Mouse (Mus musculus) kidney, adult 2 months (tissue): Measurements from ENCODE around the gene Ntm. TPM values are rescaled to one million over a fixed set of nuclear protein-coding genes. Genes with fewer than 3 reads are reported as not detected.

Source experiments
- DNase-seq: peaks from one replicate; pipeline ENCODE4 v3.0.0; 2021
- H3K27ac ChIP-seq: fragments of 200-500 bp; 2 replicates; pipeline ENCODE4 v1.5.1; 2012; ENCODE audit warnings: low read depth, low read length, control low read depth, inconsistent platforms; ENCODE audit not compliant: insufficient read depth
- H3K27me3 ChIP-seq: fragments of 200-500 bp; replicated peaks from 2 replicates; pipeline ENCODE4 v1.6.1; 2012; ENCODE audit warnings: mild to moderate bottlenecking, moderate library complexity, low read length, inconsistent platforms; ENCODE audit not compliant: control insufficient read depth, insufficient read depth
- H3K36me3 ChIP-seq: fragments of 200-500 bp; 2 replicates; pipeline ENCODE4 v1.6.1; 2012; ENCODE audit warnings: mild to moderate bottlenecking, moderate library complexity, low read length, inconsistent platforms; ENCODE audit not compliant: control insufficient read depth, insufficient read depth
- H3K4me1 ChIP-seq: fragments of 200-500 bp; 2 replicates; pipeline ENCODE4 v1.6.1; 2011; ENCODE audit warnings: low read length; ENCODE audit not compliant: control insufficient read depth, insufficient read depth
- H3K4me3 ChIP-seq: fragments of 200-500 bp; 2 replicates; pipeline ENCODE4 v1.5.1; 2011; ENCODE audit warnings: mild to moderate bottlenecking, low read depth, low read length, control low read depth; ENCODE audit not compliant: insufficient read depth
- CTCF ChIP-seq: fragments of 200-500 bp; conservative IDR thresholded peaks from 2 replicates; pipeline ENCODE4 v1.5.1; 2011; ENCODE audit warnings: low read depth, mild to moderate bottlenecking, control low read depth, low read length, moderate library complexity, mixed read lengths; ENCODE audit not compliant: insufficient read depth, insufficient read length
- POLR2A ChIP-seq: fragments of 200-500 bp; IDR thresholded peaks from one replicate; pipeline ENCODE4 v1.6.1; 2011; ENCODE audit warnings: low read depth, low read length, control low read depth
- WGBS: fragments of 180-500 bp; shearing (Covaris S2); methylation state at CpG from one replicate; pipeline ENCODE4 v1.1.7; 2018; 5-methylcytosine and 5-hydroxymethylcytosine counted together
- polyA plus RNA-seq: library from polyadenylated mRNA; depleted of rRNA; stranded (reverse); fragments of >200 nt; gene quantifications from 2 replicates; pipeline ENCODE4 v1.2.3, GENCODE M21; 2012

Ntm gene
- polyA plus RNA-seq, 1 experiment, result 0.74 TPM

DNA sequence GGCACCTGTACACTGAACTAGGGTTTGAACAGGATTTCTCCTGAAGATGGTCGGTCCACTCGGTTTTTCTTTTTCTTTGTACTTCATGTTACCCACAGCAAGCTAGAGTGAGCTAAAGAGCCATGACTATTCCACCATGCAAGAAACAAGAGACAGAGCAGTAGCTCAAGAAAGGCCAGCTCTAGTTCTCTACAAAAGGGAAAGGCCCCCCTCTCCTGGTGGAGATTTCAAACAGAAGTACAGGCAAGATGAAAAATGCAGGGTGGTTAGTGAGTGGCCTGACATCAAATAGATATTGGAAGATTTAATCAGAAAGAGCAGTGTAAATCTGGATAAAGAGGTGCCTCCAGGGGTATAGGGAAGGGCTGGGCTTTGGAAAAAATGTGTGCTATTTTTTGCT, 547.4 kb downstream of the Ntm start:
- H3K4me1 ChIP-seq, result 0 out of 2 replicates have a peak, but pooled peaks cover 2% of the 10 kb centered on the region
- H3K36me3 ChIP-seq, result no peaks in the 10 kb centered on the region
- H3K27me3 ChIP-seq, result peaks cover 2% of the 10 kb centered on the region; the same call in 1 of the 2 replicates
- WGBS, result 63% methylated on average over 2 of the region's 2 CpGs
- no peak for TF ChIP-seq POLR2A
- TF ChIP-seq CTCF, result no peak
- no peak for DNase-seq
- H3K27ac ChIP-seq, result no peak overlapping the region
- no peak overlapping the region for H3K4me3 ChIP-seq

DNA sequence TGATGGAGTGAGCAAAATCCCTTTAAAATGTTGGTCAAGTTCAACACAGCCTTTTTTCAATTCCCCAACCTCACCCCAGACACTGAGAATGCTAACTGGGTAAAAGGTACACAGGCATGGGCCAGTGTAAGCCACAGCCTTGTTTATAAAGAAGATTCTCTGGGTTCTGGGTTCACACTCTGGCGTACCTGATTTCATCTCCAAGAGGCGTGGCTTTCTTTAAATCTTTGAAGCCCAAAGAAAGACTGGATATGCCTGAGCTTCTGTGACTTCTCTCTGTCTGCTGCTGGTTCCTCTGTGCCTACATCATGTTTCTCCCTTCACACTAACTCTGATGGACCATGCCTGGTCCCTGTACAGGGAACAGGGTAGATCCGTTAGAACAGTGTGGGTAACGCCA, 549.8 kb downstream of the Ntm start:
- WGBS, result 87% methylated on average over 4 of the region's 4 CpGs
- DNase-seq, result no peak
- Histone ChIP-seq H3K4me1 (0 out of 2 replicates have a peak, but pooled peaks cover 2% of the 10 kb centered on the region), H3K27me3 (peaks cover 2% of the 10 kb centered on the region; the same call in 1 of the 2 replicates), H3K27ac (no peak overlapping the region), H3K4me3 (no peak overlapping the region), H3K36me3 (no peaks in the 10 kb centered on the region)
- TF ChIP-seq CTCF (no peak), POLR2A (no peak)

- TF ChIP-seq CTCF (no peak), POLR2A (no peak)
- H3K4me3 ChIP-seq, result peak overlapping the region; percentile 27; the same call in 1 of the 2 replicates
- H3K4me1 ChIP-seq, result 0 out of 2 replicates have a peak, but pooled peaks cover 2% of the 10 kb centered on the region
- no peak overlapping the region for H3K27ac ChIP-seq
- WGBS, result 1% methylated on average over 61 of the region's 61 CpGs
- DNase-seq, result no peak
- H3K36me3 ChIP-seq, result no peaks in the 10 kb centered on the region
- peaks cover 2% of the 10 kb centered on the region; the same call in 1 of the 2 replicates for H3K27me3 ChIP-seq
Measured at GRCm38 (mm10) chr9:29412181-29412771, 550.7 kb downstream of the Ntm start.

GRCm38 (mm10) chr9:29411408-29412180, 551.3 kb downstream of the Ntm start:
- WGBS, result 1% methylated on average over 40 of the region's 40 CpGs
- Histone ChIP-seq H3K36me3 (no peaks in the 10 kb centered on the region), H3K27ac (no peak overlapping the region), H3K4me3 (peak overlapping the region; percentile 27; the same call in 1 of the 2 replicates), H3K4me1 (0 out of 2 replicates have a peak, but pooled peaks cover 2% of the 10 kb centered on the region), H3K27me3 (peaks cover 2% of the 10 kb centered on the region; the same call in 1 of the 2 replicates)
- no peak for DNase-seq
- TF ChIP-seq CTCF (peak; percentile 20; the same call in 1 of the 2 replicates), POLR2A (no peak)

- 33% methylated on average over 10 of the region's 10 CpGs for WGBS
- H3K4me1 ChIP-seq, result 0 out of 2 replicates have a peak, but pooled peaks cover 2% of the 10 kb centered on the region
- H3K36me3 ChIP-seq, result no peaks in the 10 kb centered on the region
- no peak overlapping the region for H3K4me3 ChIP-seq
- TF ChIP-seq POLR2A (no peak), CTCF (no peak)
- DNase-seq, result no peak
- H3K27ac ChIP-seq, result no peak overlapping the region
- peaks cover 2% of the 10 kb centered on the region; the same call in 1 of the 2 replicates for H3K27me3 ChIP-seq
Measured at GRCm38 (mm10) chr9:29410728-29411407, 552.1 kb downstream of the Ntm start.

GRCm38 (mm10) chr9:29410284-29410683, 552.7 kb downstream of the Ntm start:
- Histone ChIP-seq H3K4me3 (no peak overlapping the region), H3K36me3 (no peaks in the 10 kb centered on the region), H3K27me3 (peaks cover 2% of the 10 kb centered on the region; the same call in 1 of the 2 replicates), H3K4me1 (0 out of 2 replicates have a peak, but pooled peaks cover 2% of the 10 kb centered on the region), H3K27ac (no peak overlapping the region)
- DNase-seq, result no peak
- 67% methylated on average over 6 of the region's 6 CpGs for WGBS
- no peak for TF ChIP-seq POLR2A
- no peak for TF ChIP-seq CTCF
